Mouse (Mus musculus) kidney, postnatal 0 days (tissue): ENCODE measurements around the gene Prr22. TPM values are rescaled to one million over a fixed set of nuclear protein-coding genes. Genes with fewer than 3 reads are reported as not detected.
A peak's percentile ranks its signal among the peaks of the same experiment; 100 is the strongest.

Experiments
- ATAC-seq: fragments of 200-750 bp; cut with Nextera tagmentation; replicated peaks from 2 replicates; pipeline ENCODE4 v1.8.0; 2017; ENCODE audit warnings: low read depth, moderate number of reproducible peaks, moderate TSS enrichment, moderate library complexity; ENCODE audit not compliant: low FRiP score
- DNase-seq: peaks from one replicate; pipeline ENCODE4 v3.0.0-alpha.2; 2016; ENCODE audit warnings: low spot score
- H3K27ac ChIP-seq: fragments of 300-500 bp; sonication (generic); 2 replicates; pipeline ENCODE4 v1.5.1; 2014; ENCODE audit warnings: mild to moderate bottlenecking
- H3K27me3 ChIP-seq: fragments of 300-500 bp; sonication (generic); 2 replicates; pipeline ENCODE4 v1.6.1; 2014; ENCODE audit warnings: low read length, mixed read lengths; ENCODE audit not compliant: insufficient read depth
- H3K36me3 ChIP-seq: fragments of 300-500 bp; sonication (generic); 2 replicates; pipeline ENCODE4 v1.6.1; 2014; ENCODE audit warnings: low read length, mixed read lengths; ENCODE audit not compliant: insufficient read depth
- H3K4me1 ChIP-seq: fragments of 300-500 bp; sonication (generic); replicated peaks from 2 replicates; pipeline ENCODE4 v1.6.1; 2014; ENCODE audit warnings: antibody characterized with exemption, low read length, mixed read lengths; ENCODE audit not compliant: insufficient read depth
- H3K4me2 ChIP-seq: fragments of 300-500 bp; sonication (generic); 2 replicates; pipeline ENCODE4 v1.6.1; 2014; ENCODE audit warnings: mild to moderate bottlenecking, low read length, moderate library complexity, mixed read lengths
- H3K4me3 ChIP-seq: fragments of 300-500 bp; sonication (generic); replicated peaks from 2 replicates; pipeline ENCODE4 v1.5.1; 2014; ENCODE audit warnings: low read depth, low read length
- H3K9ac ChIP-seq: fragments of 300-500 bp; sonication (generic); 2 replicates; pipeline ENCODE4 v1.6.1; 2014; ENCODE audit warnings: low read depth, low read length
- H3K9me3 ChIP-seq: fragments of 300-500 bp; sonication (generic); replicated peaks from 2 replicates; pipeline ENCODE4 v1.6.1; 2016; ENCODE audit warnings: low read length, inconsistent platforms, mixed read lengths
- CTCF ChIP-seq: IDR thresholded peaks from 2 replicates; pipeline ENCODE4 v1.5.1; 2016; ENCODE audit warnings: antibody characterized with exemption, low read depth, mild to moderate bottlenecking, moderate library complexity
- WGBS: fragments of 180-500 bp; shearing (Covaris S2); extraction: QIAGEN DNeasy Blood & Tissue Kit; methylation state at CpG from one replicate; pipeline ENCODE4 v1.1.7; 2014; 5-methylcytosine and 5-hydroxymethylcytosine counted together
- polyA plus RNA-seq: library from polyadenylated mRNA; unstranded; fragments of >200 nt; fragmentation: Nextera tagmentation; extraction: Ambion mirVana; gene quantifications from 2 replicates; pipeline ENCODE4 v1.2.1, GENCODE M21; 2015

Gene Prr22
- polyA plus RNA-seq, 1 experiment from 2014 or later = 0.71 TPM

GRCm38 (mm10) chr17:56751404-56752072, 18.5 kb upstream of the Prr22 start:
- Histone ChIP-seq H3K27me3 (peaks cover 10% of the 10 kb centered on the region; the same call in 1 of the 2 replicates), H3K36me3 (no peaks in the 10 kb centered on the region), H3K4me3 (peak overlapping the region; percentile 11; the same call in 1 of the 2 replicates), H3K9ac (0 out of 2 replicates have a peak overlapping the region, but pooled peaks have one; percentile 18), H3K4me1 (no peaks in the 10 kb centered on the region), H3K27ac (no peak overlapping the region), H3K4me2 (peak overlapping the region; percentile 44), H3K9me3 (no peaks in the 10 kb centered on the region)
- ATAC-seq (peak; percentile 70), DNase-seq (peak; percentile 68)
- TF ChIP-seq CTCF = no peak
- 28% methylated on average over 61 of the region's 71 CpGs for WGBS

- WGBS = 27% methylated on average over 15 of the region's 15 CpGs
- Histone ChIP-seq H3K9ac (no peak overlapping the region), H3K4me2 (no peak overlapping the region), H3K4me1 (peaks cover 6% of the 10 kb centered on the region; the same call in 1 of the 2 replicates), H3K36me3 (no peaks in the 10 kb centered on the region), H3K9me3 (no peaks in the 10 kb centered on the region), H3K27ac (no peak overlapping the region), H3K4me3 (no peak overlapping the region), H3K27me3 (peaks cover 13% of the 10 kb centered on the region; the same call in 1 of the 2 replicates)
- no peak for TF ChIP-seq CTCF
- ATAC-seq = no peak
- DNase-seq = no peak
Observed at GRCm38 (mm10) chr17:56753452-56753851, 16.6 kb upstream of the Prr22 start.

GRCm38 (mm10) chr17:56754271-56755185, 15.5 kb upstream of the Prr22 start:
- DNase-seq (no peak), ATAC-seq (no peak)
- H3K27me3 ChIP-seq = peaks cover 13% of the 10 kb centered on the region; the same call in 1 of the 2 replicates
- no peaks in the 10 kb centered on the region for H3K9me3 ChIP-seq
- peaks cover 6% of the 10 kb centered on the region; the same call in 1 of the 2 replicates for H3K4me1 ChIP-seq
- no peaks in the 10 kb centered on the region for H3K36me3 ChIP-seq
- no peak for TF ChIP-seq CTCF
- H3K4me2 ChIP-seq = 0 out of 2 replicates have a peak overlapping the region, but pooled peaks have one; percentile 10
- 18% methylated on average over 36 of the region's 36 CpGs for WGBS
- H3K4me3 ChIP-seq = no peak overlapping the region
- H3K27ac ChIP-seq = no peak overlapping the region
- no peak overlapping the region for H3K9ac ChIP-seq

GRCm38 (mm10) chr17:56756703-56757399, 13.2 kb upstream of the Prr22 start:
- Histone ChIP-seq H3K27me3 (peaks cover 13% of the 10 kb centered on the region; the same call in 1 of the 2 replicates), H3K4me3 (peak overlapping the region; percentile 51), H3K36me3 (no peaks in the 10 kb centered on the region), H3K4me1 (peaks cover 11% of the 10 kb centered on the region), H3K4me2 (peak overlapping the region; percentile 97), H3K27ac (no peak overlapping the region), H3K9me3 (no peaks in the 10 kb centered on the region), H3K9ac (peak overlapping the region; percentile 70)
- DNase-seq (peak; percentile 36), ATAC-seq (peak; percentile 19)
- peak; percentile 59 for TF ChIP-seq CTCF
- WGBS = under 1% methylated on average over 49 of the region's 51 CpGs

- H3K4me1 ChIP-seq = peaks cover 17% of the 10 kb centered on the region
- under 1% methylated on average over 46 of the region's 48 CpGs for WGBS
- peak within 1 kb of the TSS; percentile 97 for H3K4me2 ChIP-seq
- no peaks in the 10 kb centered on the region for H3K9me3 ChIP-seq
- DNase-seq (peak; percentile 88), ATAC-seq (peak; percentile 73)
- TF ChIP-seq CTCF = no peak
- peaks cover 13% of the 10 kb centered on the region; the same call in 1 of the 2 replicates for H3K27me3 ChIP-seq
- H3K4me3 ChIP-seq = peak within 1 kb of the TSS; percentile 51
- H3K36me3 ChIP-seq = no peaks in the 10 kb centered on the region
- H3K27ac ChIP-seq = no peak within 1 kb of the TSS; the same call in 1 of the 2 replicates
- peak within 1 kb of the TSS; percentile 70 for H3K9ac ChIP-seq
Observed at GRCm38 (mm10) chr17:56757416-56758123, 12.5 kb upstream of the Prr22 start, which contains the start of gene Nrtn. Nrtn (minus strand) TSS chr17:56757530.
